Comparison of ENCODE assay signal across 10 mouse cellular contexts in the genomic region with DNA sequence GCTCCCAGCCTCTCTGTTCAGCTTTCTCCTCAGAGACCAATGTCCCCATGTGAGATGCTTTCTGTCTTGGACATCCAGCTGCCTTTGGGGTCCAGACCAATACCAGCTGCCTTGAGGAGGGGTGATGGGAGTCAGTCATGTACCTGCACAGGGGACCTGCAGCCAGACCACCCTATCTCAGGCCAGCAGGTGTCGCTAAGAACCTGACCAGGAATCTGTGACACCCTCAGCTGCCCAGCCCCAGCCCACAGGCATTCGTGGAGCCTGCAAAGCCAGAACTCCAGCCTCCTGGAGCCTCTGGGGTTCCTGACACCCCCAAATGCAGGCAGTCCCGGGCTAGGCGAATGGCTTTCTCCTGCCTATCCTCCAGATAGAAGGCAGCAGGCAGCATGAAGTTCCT. TPM values are rescaled to one million over a fixed set of nuclear protein-coding genes. Genes with fewer than 3 reads are reported as not detected.
DNase-seq lines count a peak whose midpoint lies in the region; ATAC-seq and TF ChIP-seq lines count a peak whose summit lies in the region.
"Had no signal": no experiment of that assay in that cellular context is flagged by ENCODE, and none has a peak within 500 bp of the region (broad histone marks: within the 10 kb centered on the region; RNA-seq: fewer than 3 reads in every experiment).

No protein-coding gene starts in this region.

- no peak overlapping the region for H3K4me2 ChIP-seq in liver, embryonic 11.5 days
- H3K4me2 ChIP-seq in liver, postnatal 0 days (ENCODE audit: low read depth, low read length) = no peak overlapping the region
- no peak overlapping the region for H3K4me2 ChIP-seq in forebrain, embryonic 14.5 days (ENCODE audit: low read length)
- no peak overlapping the region for H3K4me2 ChIP-seq in forebrain, embryonic 16.5 days (ENCODE audit: low read length)

- peak; percentile 49 for DNase-seq in liver
- DNase-seq in liver, embryonic 11.5 days (ENCODE audit: low spot score) = no peak
- peak; percentile 74 for DNase-seq in ES-CJ7 (ENCODE audit: low read depth, low spot score)
- DNase-seq in brain, embryonic 14.5 days (ENCODE audit: low read depth) = no peak
- DNase-seq in liver, postnatal 0 days = peak; percentile 50
- DNase-seq in forebrain, embryonic 14.5 days (ENCODE audit: low spot score) = no peak
- DNase-seq: gastrocnemius, postnatal 25 days; spleen, adult 18-20 months had no signal

- H3K4me1 ChIP-seq in liver, embryonic 11.5 days (replicated peaks; ENCODE audit: control insufficient read depth, insufficient read depth, low read length) = no peaks in the 10 kb centered on the region; the same call in 1 of the 2 replicates
- H3K4me1 ChIP-seq in liver, postnatal 0 days (ENCODE audit: insufficient read depth) = no peaks in the 10 kb centered on the region
- H3K4me1 ChIP-seq in forebrain, embryonic 14.5 days (ENCODE audit: control insufficient read depth, insufficient read depth, low read length) = no peaks in the 10 kb centered on the region
- peaks cover 6% of the 10 kb centered on the region; the same call in 1 of the 2 replicates for H3K4me1 ChIP-seq in forebrain, embryonic 16.5 days (replicated peaks; ENCODE audit: control insufficient read depth, insufficient read depth, low read length)

- TF ChIP-seq POLR2A in brain, embryonic 14.5 days (IDR thresholded peaks at IDR 0.05; ENCODE audit: borderline replicate concordance, extremely low read depth, insufficient read depth, insufficient read length, poor library complexity, severe bottlenecking) = no peak

- no peak overlapping the region for H3K4me3 ChIP-seq in liver, embryonic 11.5 days (ENCODE audit: low read depth, low read length)
- no peak overlapping the region for H3K4me3 ChIP-seq in liver, postnatal 0 days (ENCODE audit: low read depth, low read length)
- H3K4me3 ChIP-seq in forebrain, embryonic 14.5 days (ENCODE audit: low read depth, low read length) = no peak overlapping the region
- H3K4me3 ChIP-seq in forebrain, embryonic 16.5 days (replicated peaks; ENCODE audit: low read length) = no peak overlapping the region

- 13% methylated on average over 4 of the region's 4 CpGs for WGBS in liver, embryonic 11.5 days
- 17% methylated on average over 4 of the region's 4 CpGs for WGBS in liver, postnatal 0 days (ENCODE audit: insufficient replicate concordance)
- WGBS in forebrain, embryonic 14.5 days = 25% methylated on average over 4 of the region's 4 CpGs
- WGBS in forebrain, embryonic 16.5 days = 10% methylated on average over 4 of the region's 4 CpGs

- ATAC-seq in liver, embryonic 11.5 days (replicated peaks; ENCODE audit: low FRiP score) = no peak
- no peak for ATAC-seq in liver, postnatal 0 days
- ATAC-seq in forebrain, embryonic 14.5 days = no peak
- ATAC-seq in forebrain, embryonic 16.5 days = no peak

- H3K9me3 ChIP-seq in liver, embryonic 11.5 days (ENCODE audit: control insufficient read depth, low read length) = no peaks in the 10 kb centered on the region
- H3K9me3 ChIP-seq in liver, postnatal 0 days (ENCODE audit: low read length) = no peaks in the 10 kb centered on the region
- no peaks in the 10 kb centered on the region for H3K9me3 ChIP-seq in forebrain, embryonic 14.5 days (replicated peaks; ENCODE audit: control insufficient read depth, low read length)
- H3K9me3 ChIP-seq in forebrain, embryonic 16.5 days (ENCODE audit: control insufficient read depth, low read length) = no peaks in the 10 kb centered on the region

- no peak overlapping the region for H3K9ac ChIP-seq in liver, embryonic 11.5 days (ENCODE audit: low read depth, low read length)
- no peak overlapping the region for H3K9ac ChIP-seq in liver, postnatal 0 days (replicated peaks)
- H3K9ac ChIP-seq in forebrain, embryonic 14.5 days (ENCODE audit: low read length) = no peak overlapping the region
- no peak overlapping the region for H3K9ac ChIP-seq in forebrain, embryonic 16.5 days (replicated peaks; ENCODE audit: low read depth, low read length)

- no peak overlapping the region for H3K27ac ChIP-seq in liver, embryonic 11.5 days (ENCODE audit: low read depth, low read length)
- H3K27ac ChIP-seq in liver, postnatal 0 days (ENCODE audit: low read depth) = no peak overlapping the region
- H3K27ac ChIP-seq in forebrain, embryonic 14.5 days (ENCODE audit: low read depth, low read length) = no peak overlapping the region
- H3K27ac ChIP-seq in forebrain, embryonic 16.5 days (ENCODE audit: low read length) = no peak overlapping the region

- TF ChIP-seq EP300 in liver, postnatal 0 days (IDR thresholded peaks at IDR 0.05; ENCODE audit: low read depth) = no peak

- TF ChIP-seq CTCF in brain, embryonic 14.5 days (IDR thresholded peaks at IDR 0.05; ENCODE audit: borderline replicate concordance, extremely low read depth, insufficient read depth, insufficient read length) = peak; percentile 40; the same call in 1 of the 2 replicates
- TF ChIP-seq CTCF in liver, postnatal 0 days (IDR thresholded peaks at IDR 0.05; ENCODE audit: low read depth) = peak; percentile 56

- peaks cover 3% of the 10 kb centered on the region for H3K27me3 ChIP-seq in liver, embryonic 11.5 days (replicated peaks; ENCODE audit: control insufficient read depth, insufficient read depth, low read length)
- H3K27me3 ChIP-seq in liver, postnatal 0 days (ENCODE audit: insufficient read depth, low read length) = peaks cover 7% of the 10 kb centered on the region; the same call in 1 of the 2 replicates
- no peaks in the 10 kb centered on the region for H3K27me3 ChIP-seq in forebrain, embryonic 14.5 days (replicated peaks; ENCODE audit: control insufficient read depth, insufficient read depth, low read length)
- no peaks in the 10 kb centered on the region for H3K27me3 ChIP-seq in forebrain, embryonic 16.5 days (replicated peaks; ENCODE audit: control insufficient read depth, insufficient read depth, low read length)

- H3K36me3 ChIP-seq in liver, embryonic 11.5 days (ENCODE audit: control insufficient read depth, insufficient read depth, low read length) = no peaks in the 10 kb centered on the region
- H3K36me3 ChIP-seq in liver, postnatal 0 days (replicated peaks; ENCODE audit: insufficient read depth, low read length) = no peaks in the 10 kb centered on the region
- H3K36me3 ChIP-seq in forebrain, embryonic 14.5 days (ENCODE audit: control insufficient read depth, insufficient read depth, low read length) = no peaks in the 10 kb centered on the region
- H3K36me3 ChIP-seq in forebrain, embryonic 16.5 days (ENCODE audit: control insufficient read depth, insufficient read depth) = no peaks in the 10 kb centered on the region

RNA-seq across cellular contexts. Expression of gene Madcam1, which starts 5.5 kb away (rescaled TPM):
- 1.1 and 1.4 TPM in 2 replicates for polyA plus RNA-seq in liver, embryonic 11.5 days (2014; fragmentation: Nextera tagmentation; extraction: Ambion mirVana)
- 0.87 and 1.1 TPM in 2 replicates for polyA plus RNA-seq in brain, embryonic 14.5 days (2012; rRNA removed)
- 0.12 and 0.19 TPM in 2 replicates for polyA plus RNA-seq in liver, postnatal 0 days (2015; fragmentation: Nextera tagmentation; extraction: Ambion mirVana)
- 1.1 and 1.2 TPM in 2 replicates for polyA plus RNA-seq in forebrain, embryonic 14.5 days (2014; fragmentation: Nextera tagmentation; extraction: Ambion mirVana)
- 0.57 and 1.0 TPM in 2 replicates for polyA plus RNA-seq in forebrain, embryonic 16.5 days (2015; fragmentation: Nextera tagmentation; extraction: Ambion mirVana)
- polyA plus RNA-seq: cortical plate, adult 2 months had no signal

RNA-seq across cellular contexts. Expression of gene Tpgs1, which starts 10.3 kb away (rescaled TPM):
- 48.5 and 50.5 TPM in 2 replicates for polyA plus RNA-seq in liver, embryonic 11.5 days (2014; fragmentation: Nextera tagmentation; extraction: Ambion mirVana)
- 68.2 and 69.2 TPM in 2 replicates for polyA plus RNA-seq in brain, embryonic 14.5 days (2012; rRNA removed)
- 24.9 and 25.8 TPM in 2 replicates for polyA plus RNA-seq in liver, postnatal 0 days (2015; fragmentation: Nextera tagmentation; extraction: Ambion mirVana)
- polyA plus RNA-seq in forebrain, embryonic 14.5 days (2014; fragmentation: Nextera tagmentation; extraction: Ambion mirVana) = 101 and 105 TPM in 2 replicates
- 75.9 and 76.6 TPM in 2 replicates for polyA plus RNA-seq in forebrain, embryonic 16.5 days (2015; fragmentation: Nextera tagmentation; extraction: Ambion mirVana)

RNA-seq across cellular contexts. Expression of gene Odf3l2, which starts 13.3 kb away (rescaled TPM):
- not detected in 2 replicates for polyA plus RNA-seq in liver, embryonic 11.5 days (2014; fragmentation: Nextera tagmentation; extraction: Ambion mirVana)
- polyA plus RNA-seq in brain, embryonic 14.5 days (2012; rRNA removed) = 0.11 TPM in 1 of 2 replicates, not detected in the other
- polyA plus RNA-seq in liver, postnatal 0 days (2015; fragmentation: Nextera tagmentation; extraction: Ambion mirVana) = not detected in 2 replicates
- 0.14 and 0.17 TPM in 2 replicates for polyA plus RNA-seq in forebrain, embryonic 14.5 days (2014; fragmentation: Nextera tagmentation; extraction: Ambion mirVana)
- 0.28 TPM in 1 of 2 replicates, not detected in the other for polyA plus RNA-seq in forebrain, embryonic 16.5 days (2015; fragmentation: Nextera tagmentation; extraction: Ambion mirVana)

RNA-seq across cellular contexts. Expression of gene Shc2, which starts 21.1 kb away (rescaled TPM):
- polyA plus RNA-seq in liver, embryonic 11.5 days (2014; fragmentation: Nextera tagmentation; extraction: Ambion mirVana) = 2.0 and 2.1 TPM in 2 replicates
- 48.1 and 54.9 TPM in 2 replicates for polyA plus RNA-seq in brain, embryonic 14.5 days (2012; rRNA removed)
- polyA plus RNA-seq in liver, postnatal 0 days (2015; fragmentation: Nextera tagmentation; extraction: Ambion mirVana) = 0.05 and 0.07 TPM in 2 replicates
- polyA plus RNA-seq in forebrain, embryonic 14.5 days (2014; fragmentation: Nextera tagmentation; extraction: Ambion mirVana) = 5.9 and 6.5 TPM in 2 replicates
- polyA plus RNA-seq in forebrain, embryonic 16.5 days (2015; fragmentation: Nextera tagmentation; extraction: Ambion mirVana) = 12.3 and 16.0 TPM in 2 replicates

RNA-seq across cellular contexts. Expression of gene Cdc34, which starts 23.2 kb away (rescaled TPM):
- polyA plus RNA-seq in liver, embryonic 11.5 days (2014; fragmentation: Nextera tagmentation; extraction: Ambion mirVana) = 213 and 236 TPM in 2 replicates
- 121 and 151 TPM in 2 replicates for polyA plus RNA-seq in brain, embryonic 14.5 days (2012; rRNA removed)
- 77.6 and 80.1 TPM in 2 replicates for polyA plus RNA-seq in liver, postnatal 0 days (2015; fragmentation: Nextera tagmentation; extraction: Ambion mirVana)
- 76.0 and 76.9 TPM in 2 replicates for polyA plus RNA-seq in forebrain, embryonic 14.5 days (2014; fragmentation: Nextera tagmentation; extraction: Ambion mirVana)
- polyA plus RNA-seq in forebrain, embryonic 16.5 days (2015; fragmentation: Nextera tagmentation; extraction: Ambion mirVana) = 61.1 and 71.1 TPM in 2 replicates

Comparison
In these comparisons a context has a peak if more than half of its experiments do, and no peak if none do; other contexts are left out.
1. DNase-seq: peak in liver (single experiment), ES-CJ7 (single experiment) and liver, postnatal 0 days (single experiment); none in liver, embryonic 11.5 days (single experiment), brain, embryonic 14.5 days (single experiment) and forebrain, embryonic 14.5 days (single experiment).